Mouse (Mus musculus) liver, postnatal 0 days (tissue): ENCODE results near the gene Afdn. TPM values are rescaled to one million over a fixed set of nuclear protein-coding genes. Genes with fewer than 3 reads are reported as not detected.

Source experiments
- ATAC-seq: fragments of 200-750 bp; cut with Nextera tagmentation; 2 replicates; pipeline ENCODE4 v1.8.0; 2017; ENCODE audit warnings: mild to moderate bottlenecking, moderate library complexity
- DNase-seq: peaks from one replicate; pipeline ENCODE4 v3.0.0-alpha.2; 2016
- H3K27ac ChIP-seq: fragments of 300-500 bp; sonication (generic); 2 replicates; pipeline ENCODE4 v1.5.1; 2014; ENCODE audit warnings: antibody characterized with exemption, moderate library complexity, mild to moderate bottlenecking, low read depth
- H3K27me3 ChIP-seq: fragments of 300-500 bp; sonication (generic); 2 replicates; pipeline ENCODE4 v1.6.1; 2014; ENCODE audit warnings: low read length, control low read depth, mixed read lengths; ENCODE audit not compliant: insufficient read depth
- H3K36me3 ChIP-seq: fragments of 300-500 bp; sonication (generic); replicated peaks from 2 replicates; pipeline ENCODE4 v1.6.1; 2014; ENCODE audit warnings: mild to moderate bottlenecking, control low read depth, low read length, moderate library complexity, mixed read lengths; ENCODE audit not compliant: insufficient read depth
- H3K4me1 ChIP-seq: fragments of 300-500 bp; sonication (generic); 2 replicates; pipeline ENCODE4 v1.6.1; 2014; ENCODE audit warnings: antibody characterized with exemption, mild to moderate bottlenecking, control low read depth; ENCODE audit not compliant: insufficient read depth
- H3K4me2 ChIP-seq: fragments of 300-500 bp; sonication (generic); 2 replicates; pipeline ENCODE4 v1.6.1; 2014; ENCODE audit warnings: low read depth, mild to moderate bottlenecking, low read length, moderate library complexity, mixed read lengths
- H3K4me3 ChIP-seq: fragments of 300-500 bp; sonication (generic); 2 replicates; pipeline ENCODE4 v1.5.1; 2014; ENCODE audit warnings: low read depth, low read length
- H3K9ac ChIP-seq: fragments of 300-500 bp; sonication (generic); replicated peaks from 2 replicates; pipeline ENCODE4 v1.6.1; 2014; ENCODE audit warnings: mild to moderate bottlenecking, moderate library complexity
- H3K9me3 ChIP-seq: fragments of 300-500 bp; sonication (generic); 2 replicates; pipeline ENCODE4 v1.6.1; 2016; ENCODE audit warnings: mild to moderate bottlenecking, control low read depth, low read length, mixed read lengths
- CTCF ChIP-seq: sonication (generic); IDR thresholded peaks from 2 replicates; pipeline ENCODE4 v1.5.1; 2016; ENCODE audit warnings: antibody characterized with exemption, low read depth
- EP300 ChIP-seq: IDR thresholded peaks from 2 replicates; pipeline ENCODE4 v1.6.1; 2016; ENCODE audit warnings: antibody characterized with exemption, low read depth, mild to moderate bottlenecking
- WGBS: fragments of 180-500 bp; shearing (Covaris S2); extraction: QIAGEN DNeasy Blood & Tissue Kit; methylation state at CpG from one replicate; pipeline ENCODE4 v1.1.7; 2014; ENCODE audit not compliant: insufficient replicate concordance; 5-methylcytosine and 5-hydroxymethylcytosine counted together
- polyA plus RNA-seq: library from polyadenylated mRNA; unstranded; fragments of >200 nt; fragmentation: Nextera tagmentation; extraction: Ambion mirVana; gene quantifications from 2 replicates; pipeline ENCODE4 v1.2.1, GENCODE M21; 2015

Gene Afdn
- polyA plus RNA-seq, 1 experiment from 2014 or later: 20.6 TPM

- ATAC-seq (no peak), DNase-seq (no peak)
- TF ChIP-seq EP300: no peak
- TF ChIP-seq CTCF: no peak
- Histone ChIP-seq H3K4me3 (no peak overlapping the region), H3K27me3 (no peaks in the 10 kb centered on the region), H3K36me3 (no peaks in the 10 kb centered on the region), H3K9me3 (no peaks in the 10 kb centered on the region), H3K4me1 (peaks cover 3% of the 10 kb centered on the region), H3K4me2 (no peak overlapping the region), H3K27ac (no peak overlapping the region), H3K9ac (no peak overlapping the region)
- WGBS: 23% methylated on average over 2 of the region's 2 CpGs
Observed at GRCm38 (mm10) chr17:13740796-13741195, 19.5 kb upstream of the Afdn start.

- no peak overlapping the region for H3K27ac ChIP-seq
- TF ChIP-seq CTCF (no peak), EP300 (no peak)
- DNase-seq (no peak), ATAC-seq (no peak)
- H3K27me3 ChIP-seq: no peaks in the 10 kb centered on the region
- no peak overlapping the region for H3K4me3 ChIP-seq
- H3K9ac ChIP-seq: no peak overlapping the region
- H3K9me3 ChIP-seq: no peaks in the 10 kb centered on the region
- H3K4me2 ChIP-seq: no peak overlapping the region
- WGBS: 37% methylated on average over 7 of the region's 7 CpGs
- H3K36me3 ChIP-seq: no peaks in the 10 kb centered on the region
- H3K4me1 ChIP-seq: peaks cover 3% of the 10 kb centered on the region
Observed at GRCm38 (mm10) chr17:13741611-13742010, 18.7 kb upstream of the Afdn start.

- ATAC-seq: no peak
- peaks cover 3% of the 10 kb centered on the region for H3K4me1 ChIP-seq
- H3K4me3 ChIP-seq: no peak overlapping the region
- TF ChIP-seq EP300: no peak
- TF ChIP-seq CTCF: no peak
- no peak for DNase-seq
- H3K9me3 ChIP-seq: no peaks in the 10 kb centered on the region
- no peaks in the 10 kb centered on the region for H3K27me3 ChIP-seq
- no peak overlapping the region for H3K27ac ChIP-seq
- H3K9ac ChIP-seq: no peak overlapping the region
- H3K36me3 ChIP-seq: no peaks in the 10 kb centered on the region
- H3K4me2 ChIP-seq: no peak overlapping the region
- 46% methylated on average over 2 of the region's 2 CpGs for WGBS
Observed at GRCm38 (mm10) chr17:13742334-13742733, 18.0 kb upstream of the Afdn start.

GRCm38 (mm10) chr17:13742941-13743708 is 17.2 kb upstream of the Afdn start:
- Histone ChIP-seq H3K27ac (no peak overlapping the region), H3K4me1 (peaks cover 3% of the 10 kb centered on the region), H3K36me3 (no peaks in the 10 kb centered on the region), H3K9ac (no peak overlapping the region), H3K4me3 (no peak overlapping the region), H3K9me3 (no peaks in the 10 kb centered on the region), H3K27me3 (no peaks in the 10 kb centered on the region), H3K4me2 (no peak overlapping the region)
- 58% methylated on average over 7 of the region's 7 CpGs for WGBS
- DNase-seq (no peak), ATAC-seq (peak; percentile 29; the same call in 1 of the 2 replicates)
- TF ChIP-seq CTCF (no peak), EP300 (no peak)

GRCm38 (mm10) chr17:13743709-13744079 is 16.6 kb upstream of the Afdn start:
- Histone ChIP-seq H3K4me1 (peaks cover 3% of the 10 kb centered on the region), H3K27me3 (no peaks in the 10 kb centered on the region), H3K4me3 (no peak overlapping the region), H3K9me3 (no peaks in the 10 kb centered on the region), H3K4me2 (no peak overlapping the region), H3K9ac (no peak overlapping the region), H3K27ac (no peak overlapping the region), H3K36me3 (no peaks in the 10 kb centered on the region)
- TF ChIP-seq CTCF (no peak), EP300 (no peak)
- ATAC-seq: peak; percentile 76
- 42% methylated on average over 5 of the region's 5 CpGs for WGBS
- DNase-seq: no peak

GRCm38 (mm10) chr17:13744219-13744618 is 16.1 kb upstream of the Afdn start:
- TF ChIP-seq CTCF (no peak), EP300 (no peak)
- Histone ChIP-seq H3K4me1 (peaks cover 3% of the 10 kb centered on the region), H3K9ac (no peak overlapping the region), H3K9me3 (no peaks in the 10 kb centered on the region), H3K27ac (no peak overlapping the region), H3K36me3 (no peaks in the 10 kb centered on the region), H3K27me3 (no peaks in the 10 kb centered on the region), H3K4me3 (no peak overlapping the region), H3K4me2 (no peak overlapping the region)
- DNase-seq: no peak
- ATAC-seq: no peak
- 76% methylated on average over 6 of the region's 6 CpGs for WGBS

GRCm38 (mm10) chr17:13744824-13745223 is 15.5 kb upstream of the Afdn start:
- Histone ChIP-seq H3K9me3 (no peaks in the 10 kb centered on the region), H3K9ac (no peak overlapping the region), H3K27me3 (no peaks in the 10 kb centered on the region), H3K4me2 (no peak overlapping the region), H3K4me1 (peaks cover 3% of the 10 kb centered on the region), H3K36me3 (no peaks in the 10 kb centered on the region), H3K4me3 (no peak overlapping the region), H3K27ac (no peak overlapping the region)
- 58% methylated on average over 4 of the region's 4 CpGs for WGBS
- TF ChIP-seq CTCF (no peak), EP300 (no peak)
- peak; percentile 40 for ATAC-seq
- DNase-seq: no peak
